Mouse (Mus musculus) lung, postnatal 0 days (tissue): Measurements from ENCODE around the gene Slc15a3.

Experiments
- CTCF ChIP-seq: IDR thresholded peaks from 2 replicates; pipeline ENCODE4 v1.5.1; 2016; ENCODE audit warnings: antibody characterized with exemption, mild to moderate bottlenecking
- EP300 ChIP-seq: IDR thresholded peaks from 2 replicates; pipeline ENCODE4 v1.6.1; 2016; ENCODE audit warnings: antibody characterized with exemption, mild to moderate bottlenecking, control low read depth

GRCm38 (mm10) chr19:10905728-10906000 lies 66.1 kb downstream of the Slc15a3 start:
- no peak for TF ChIP-seq CTCF
- no peak for TF ChIP-seq EP300
